Mouse (Mus musculus): ENCODE data around the gene Pde4b.

The Pde4b gene

DNA sequence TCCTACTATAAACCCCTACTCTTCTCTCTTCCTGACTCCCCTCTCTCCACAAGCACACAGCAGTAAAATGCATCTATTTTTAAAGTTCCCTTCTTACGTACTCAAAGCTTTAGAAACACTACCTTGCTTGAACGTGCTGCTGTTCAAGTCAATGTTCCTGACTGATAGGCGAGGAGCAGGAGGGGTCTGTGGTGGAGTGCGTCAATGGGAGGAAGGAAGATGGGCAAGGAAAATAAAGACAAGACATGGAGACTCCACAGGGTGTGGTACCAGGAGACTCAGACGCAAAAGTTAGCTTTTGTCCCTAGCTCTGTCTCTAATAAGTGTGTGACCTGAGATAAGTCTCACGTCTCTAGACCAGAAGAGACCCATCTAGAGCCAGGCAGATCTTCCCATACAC, 556.7 kb downstream of the Pde4b start:
- DNase-seq (ENCODE audit: low read depth, low spot score): no peak

DNA sequence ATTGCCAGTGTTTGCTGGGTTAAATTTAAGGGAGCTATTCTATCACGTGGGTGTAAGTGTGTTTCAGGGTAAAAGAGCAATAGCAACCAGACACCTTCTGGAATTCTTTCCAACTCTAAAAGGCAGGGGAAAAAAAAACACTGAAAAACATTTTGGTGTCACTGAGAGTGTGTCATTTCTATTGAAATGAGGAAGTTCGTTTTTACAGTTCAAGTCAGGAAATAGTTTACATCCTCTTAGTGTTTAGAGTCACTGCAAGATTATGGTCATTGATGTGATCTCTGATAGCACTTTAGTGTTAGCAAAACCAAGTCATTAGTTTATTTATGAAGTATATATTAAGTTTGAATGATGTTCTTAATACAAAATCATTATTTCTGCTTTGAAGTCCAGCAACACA, 559.7 kb downstream of the Pde4b start:
- DNase-seq (ENCODE audit: low read depth, low spot score): no peak

DNA sequence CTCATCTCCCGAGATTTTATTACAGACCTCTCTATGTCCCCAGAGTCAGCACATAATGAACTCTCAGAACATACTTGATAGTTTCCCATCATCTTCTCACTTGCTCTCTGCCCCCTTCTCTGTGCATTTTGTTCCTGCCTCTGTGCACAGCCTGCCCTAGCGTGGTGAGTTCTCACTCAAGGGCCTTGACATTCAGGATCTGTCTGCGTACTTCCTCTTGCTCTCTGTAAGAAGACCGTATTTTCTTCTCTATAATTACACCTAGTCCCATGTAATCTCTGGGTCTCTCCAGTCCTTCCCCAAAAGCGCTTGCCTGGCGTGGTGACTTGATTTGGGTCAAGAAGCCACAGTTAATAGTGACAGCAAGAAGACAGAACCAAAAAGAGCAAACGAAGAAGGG, 568.0 kb downstream of the Pde4b start:
- no peak for DNase-seq (ENCODE audit: low read depth, low spot score)

DNA sequence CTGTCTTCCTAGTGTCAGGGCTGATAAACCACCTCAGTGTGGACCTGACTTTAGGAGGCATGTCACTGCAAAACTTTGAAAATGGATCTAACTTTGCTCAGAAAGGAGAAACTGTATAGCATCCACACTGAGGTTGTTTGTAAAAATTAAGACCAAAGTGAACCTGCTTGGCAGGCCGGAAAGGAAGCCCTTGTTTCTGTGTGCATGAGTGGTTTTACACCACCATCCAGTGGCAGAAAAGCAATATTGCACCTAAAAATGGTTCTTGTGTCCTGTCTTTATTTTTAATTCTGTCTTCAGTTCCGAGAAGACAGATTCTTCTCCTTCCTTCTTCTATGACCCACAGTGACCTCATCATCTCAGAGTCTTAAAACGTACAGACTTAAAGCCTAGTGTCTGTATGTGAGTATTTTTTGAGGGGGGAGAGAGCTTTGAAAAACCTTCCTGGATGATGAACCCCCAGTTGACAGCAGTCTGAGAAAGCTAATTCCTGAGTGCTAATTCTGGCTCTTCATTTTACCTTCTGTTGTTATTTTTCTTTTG, 569.2 kb downstream of the Pde4b start:
- DNase-seq (ENCODE audit: low read depth, low spot score): peak; percentile 68

Data from mesoderm, embryonic 11.5 days (tissue).